Comparison of ENCODE assay signal across 15 mouse cellular contexts in genomic region chr11:78424352-78424751, GRCm38 (mm10). TPM values are rescaled to one million over a fixed set of nuclear protein-coding genes. Genes with fewer than 3 reads are reported as not detected.
A peak's percentile ranks its signal among the peaks of the same experiment; 100 is the strongest.
DNase-seq lines count a peak whose midpoint lies in the region; ATAC-seq and TF ChIP-seq lines count a peak whose summit lies in the region.
"Had no signal": no experiment of that assay in that cellular context is flagged by ENCODE, and none has a peak within 500 bp of the region (broad histone marks: within the 10 kb centered on the region; RNA-seq: fewer than 3 reads in every experiment).

No protein-coding gene starts in this region.

- TF ChIP-seq POLR2A in lung, adult 2 months (IDR thresholded peaks at IDR 0.05; ENCODE audit: borderline replicate concordance, extremely low read depth, low read depth, low read length), result no peak

- no peaks in the 10 kb centered on the region for H3K36me3 ChIP-seq in kidney, embryonic 15.5 days
- H3K36me3 ChIP-seq: lung, embryonic 15.5 days had no signal

- no peak overlapping the region for H3K4me3 ChIP-seq in kidney, embryonic 15.5 days (replicated peaks)
- H3K4me3 ChIP-seq in lung, adult 2 months (replicated peaks; ENCODE audit: extremely low read depth, low read depth, low read length), result no peak overlapping the region
- H3K4me3 ChIP-seq: lung, embryonic 15.5 days had no signal

- no peak overlapping the region for H3K9ac ChIP-seq in kidney, embryonic 15.5 days
- H3K9ac ChIP-seq: lung, embryonic 15.5 days had no signal

- no peak for TF ChIP-seq CTCF in lung, adult 2 months (IDR thresholded peaks at IDR 0.05; ENCODE audit: insufficient read depth, low read length)

- H3K27ac ChIP-seq in kidney, embryonic 15.5 days, result no peak overlapping the region
- H3K27ac ChIP-seq: lung, embryonic 15.5 days had no signal

- H3K4me2 ChIP-seq in kidney, embryonic 15.5 days, result no peak overlapping the region
- H3K4me2 ChIP-seq: lung, embryonic 15.5 days had no signal

- no peak for ATAC-seq in kidney, embryonic 15.5 days (replicated peaks; ENCODE audit: low FRiP score)

- WGBS in kidney, embryonic 15.5 days, result 58% methylated on average over 2 of the region's 2 CpGs
- WGBS in lung, adult 2 months, result 40% methylated on average over 2 of the region's 2 CpGs

- no peaks in the 10 kb centered on the region for H3K9me3 ChIP-seq in kidney, embryonic 15.5 days (replicated peaks)
- H3K9me3 ChIP-seq: lung, embryonic 15.5 days had no signal

- H3K27me3 ChIP-seq in kidney, embryonic 15.5 days, result peaks cover 15% of the 10 kb centered on the region

- peaks cover 30% of the 10 kb centered on the region for H3K4me1 ChIP-seq in kidney, embryonic 15.5 days
- peaks cover 9% of the 10 kb centered on the region; the same call in 1 of the 2 replicates for H3K4me1 ChIP-seq in lung, adult 2 months (ENCODE audit: control insufficient read depth, insufficient read depth, low read length)

- DNase-seq in kidney, adult 8-10 months, result peak; percentile 67 to 75
- peak; percentile 63 for DNase-seq in lung, postnatal 10 days
- no peak for DNase-seq in lung, adult 2 months
- DNase-seq in adrenal gland, postnatal 25 days, result peak; percentile 51
- peak; percentile 12 to 19 for DNase-seq in layer of hippocampus, postnatal 36 days
- DNase-seq in urinary bladder, adult 18-20 months (ENCODE audit: low spot score in 2 of 2), result no peak
- DNase-seq: midbrain, embryonic 14.5 days had no signal

RNA-seq across cellular contexts. Expression of gene Slc13a2, which starts 2.3 kb away (rescaled TPM):
- 1.1 and 1.2 TPM in 2 replicates for polyA plus RNA-seq in kidney, embryonic 15.5 days (2015; fragmentation: Nextera tagmentation; extraction: Ambion mirVana)
- 1.5 and 1.9 TPM in 2 replicates for polyA plus RNA-seq in lung, adult 2 months (2012; rRNA removed)
- not detected in 2 replicates for total RNA-seq in adrenal gland, postnatal 25 days (2021)
- total RNA-seq in layer of hippocampus, postnatal 36 days (2021), result not detected
- total RNA-seq: granulocyte monocyte progenitor cell, adult 5-6 weeks had no signal
- polyA plus RNA-seq: cortical plate, adult 2 months; frontal cortex, adult 2 months; heart, postnatal 0 days; limb, embryonic 11.5 days; midbrain, embryonic 14.5 days; neural tube, embryonic 14.5 days had no signal

RNA-seq across cellular contexts. Expression of gene Foxn1, which starts 38.0 kb away (rescaled TPM):
- 0.10 TPM in 1 of 2 replicates, not detected in the other for polyA plus RNA-seq in kidney, embryonic 15.5 days (2015; fragmentation: Nextera tagmentation; extraction: Ambion mirVana)
- 0.62 TPM in 1 of 2 replicates, not detected in the other for polyA plus RNA-seq in lung, adult 2 months (2012; rRNA removed)
- total RNA-seq in adrenal gland, postnatal 25 days (2021), result 0.36 and 0.86 TPM in 2 replicates
- total RNA-seq in layer of hippocampus, postnatal 36 days (2021), result not detected
- total RNA-seq: granulocyte monocyte progenitor cell, adult 5-6 weeks had no signal
- polyA plus RNA-seq: frontal cortex, adult 2 months; heart, postnatal 0 days; midbrain, embryonic 14.5 days; neural tube, embryonic 14.5 days had no signal

RNA-seq across cellular contexts. Expression of gene Slc46a1, which starts 41.1 kb away (rescaled TPM):
- 21.1 and 21.3 TPM in 2 replicates for polyA plus RNA-seq in kidney, embryonic 15.5 days (2015; fragmentation: Nextera tagmentation; extraction: Ambion mirVana)
- polyA plus RNA-seq in lung, adult 2 months (2012; rRNA removed), result 14.0 and 19.4 TPM in 2 replicates
- 46.2 and 57.5 TPM in 2 replicates for total RNA-seq in adrenal gland, postnatal 25 days (2021)
- total RNA-seq in layer of hippocampus, postnatal 36 days (2021), result 10 to 100 TPM in 1 of 2 experiments, 1 to 10 TPM in 1; 9.5 to 11.3 TPM

Comparison
In these comparisons a context has a peak if more than half of its experiments do, and no peak if none do; other contexts are left out.
1. DNase-seq: peak in kidney, adult 8-10 months (2 of 2), lung, postnatal 10 days (single experiment), adrenal gland, postnatal 25 days (single experiment) and layer of hippocampus, postnatal 36 days (2 of 2); none in lung, adult 2 months (single experiment) and urinary bladder, adult 18-20 months (0 of 2).